Mouse (Mus musculus): ENCODE measurements at regions not wholly inside any gene's neighbourhood (a gene's known extent, or its start where the extent isn't known, plus 50 kb on each side); places are given as distances from the start of the nearest gene placed in this dataset.

GRCm38 (mm10) chr13:37621319-37622050 lies 156.7 kb upstream of the Rreb1 start:
- no peak for DNase-seq

- no peak for DNase-seq
Measured at GRCm38 (mm10) chr13:37622366-37623088, 155.7 kb upstream of the Rreb1 start.

DNA sequence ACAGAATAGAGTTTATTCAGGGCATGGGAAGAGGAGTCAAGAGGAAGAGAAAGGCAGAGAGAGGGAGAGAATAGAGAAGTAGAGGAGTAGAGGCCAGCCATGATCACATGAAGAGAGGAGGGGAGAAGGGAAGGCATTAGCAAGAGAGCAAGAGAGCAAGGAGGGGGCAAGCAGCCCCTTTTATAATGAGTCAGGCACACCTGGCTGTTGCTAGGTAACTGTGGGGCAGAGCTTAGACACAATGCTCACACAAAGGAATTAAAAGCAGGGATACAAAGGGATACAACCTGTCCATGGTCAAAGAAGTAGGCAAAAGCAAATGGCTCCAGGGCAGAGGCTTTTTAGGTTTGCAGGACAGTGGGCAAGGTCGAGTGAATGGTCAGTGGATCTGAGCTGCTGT lies 153.5 kb upstream of the Rreb1 start:
- no peak for DNase-seq

GRCm38 (mm10) chr13:37625532-37626235 lies 152.5 kb upstream of the Rreb1 start:
- DNase-seq: no peak

GRCm38 (mm10) chr13:37628391-37629270 lies 149.6 kb upstream of the Rreb1 start:
- DNase-seq: no peak

- peak; percentile 13 for DNase-seq
Measured at GRCm38 (mm10) chr13:37629271-37629899, 148.8 kb upstream of the Rreb1 start.

GRCm38 (mm10) chr13:37632835-37633440 lies 145.3 kb upstream of the Rreb1 start:
- DNase-seq: no peak

GRCm38 (mm10) chr13:37636363-37636762 lies 141.8 kb upstream of the Rreb1 start:
- no peak for DNase-seq

DNA sequence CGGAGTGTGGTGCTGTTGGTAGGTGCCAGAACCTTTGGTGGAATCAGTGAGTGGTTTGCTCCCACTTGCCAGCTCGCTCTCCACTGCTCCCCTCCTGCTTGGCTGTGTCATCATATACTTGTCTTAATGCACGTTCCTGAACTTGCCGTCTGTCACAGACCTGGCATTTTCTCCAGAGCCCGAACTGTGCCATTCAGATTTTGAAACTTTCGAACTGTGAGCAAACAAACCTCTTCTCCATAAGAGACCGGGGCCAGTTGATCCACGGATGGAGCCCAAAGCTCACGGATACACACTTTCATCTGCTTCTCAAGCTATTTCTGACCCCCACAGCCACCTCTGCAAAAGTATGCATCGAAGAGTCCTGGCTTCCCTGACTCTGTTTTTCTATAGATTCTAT lies 141.0 kb upstream of the Rreb1 start:
- DNase-seq: no peak

DNA sequence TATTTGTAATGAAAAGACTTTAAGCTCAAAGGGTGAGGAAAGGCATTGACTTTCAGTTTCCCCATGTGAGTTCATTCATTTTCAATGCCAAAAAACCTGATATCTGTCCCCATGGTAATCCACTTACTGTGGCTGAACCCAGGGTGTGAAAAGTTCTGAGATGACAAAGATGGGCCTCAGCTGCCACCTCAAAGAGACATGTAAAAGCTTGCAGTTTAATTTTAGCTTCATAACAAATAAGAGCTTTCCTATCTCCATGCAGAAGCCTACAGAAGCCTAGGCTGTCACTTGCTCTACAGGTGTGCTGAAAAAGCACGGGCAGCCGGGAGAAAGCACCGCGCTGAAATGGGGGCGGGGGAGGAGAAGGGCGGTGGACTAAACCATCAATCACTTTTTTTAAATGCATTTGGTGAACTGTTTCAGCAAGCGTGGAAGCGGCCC lies 140.1 kb upstream of the Rreb1 start:
- no peak for DNase-seq

DNA sequence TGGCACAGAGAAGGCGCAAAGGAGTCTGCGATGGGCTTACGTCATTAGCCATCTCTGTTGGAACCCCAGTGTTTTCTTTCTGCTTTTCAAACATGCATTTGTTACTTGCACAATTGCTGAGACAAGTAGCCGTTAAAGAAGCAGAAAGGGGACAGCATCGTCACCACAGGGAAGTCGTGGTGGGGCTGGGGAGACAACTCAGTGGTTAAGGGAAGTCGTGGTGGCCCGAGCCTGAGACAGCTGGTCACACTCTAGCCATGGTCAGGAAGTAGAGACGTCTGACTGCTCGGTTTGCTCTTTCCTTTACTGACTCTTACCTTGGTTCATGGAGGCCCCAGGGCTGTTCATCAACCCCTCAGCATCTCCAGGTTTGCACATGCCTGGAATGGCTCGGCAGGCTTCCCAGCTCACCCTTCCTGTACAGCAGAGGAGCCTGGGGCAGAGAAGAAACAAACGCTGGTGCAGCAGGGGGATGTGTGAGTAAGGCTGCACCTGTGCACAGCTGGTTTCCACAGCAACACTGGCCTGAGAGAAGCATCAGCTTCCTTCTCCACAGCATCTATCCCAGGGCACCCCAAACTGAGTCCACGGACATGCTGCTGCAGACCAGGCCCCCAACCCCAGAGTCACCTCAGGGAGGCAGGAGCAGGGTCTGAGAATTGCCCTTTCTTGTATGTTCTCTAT lies 135.6 kb upstream of the Rreb1 start:
- DNase-seq: no peak

GRCm38 (mm10) chr13:37644751-37645181 lies 133.4 kb upstream of the Rreb1 start:
- DNase-seq: no peak

- no peak for DNase-seq
Measured at GRCm38 (mm10) chr13:37649467-37650080, 128.6 kb upstream of the Rreb1 start.

GRCm38 (mm10) chr13:37651221-37651946 lies 126.8 kb upstream of the Rreb1 start:
- no peak for DNase-seq

DNA sequence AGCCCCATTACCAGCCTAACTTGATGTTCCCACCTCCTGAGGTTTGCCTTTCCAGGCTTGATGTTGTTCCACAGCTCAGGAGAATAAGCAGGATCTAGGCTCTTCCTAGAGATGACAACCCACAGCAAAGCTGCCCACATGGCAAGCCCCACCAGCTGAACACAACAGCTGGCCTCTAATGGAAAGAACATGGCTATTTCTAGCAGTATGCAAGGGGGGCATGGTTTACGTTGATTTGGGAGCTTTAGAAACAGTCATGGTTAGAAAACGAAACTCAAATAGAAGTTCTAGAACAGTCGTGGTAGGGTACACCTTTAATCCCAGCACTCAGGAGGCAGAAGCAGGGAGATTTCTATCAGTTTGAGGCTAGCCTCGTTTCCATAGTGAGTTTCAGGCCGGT lies 123.5 kb upstream of the Rreb1 start:
- DNase-seq: no peak

GRCm38 (mm10) chr13:37657248-37657647 lies 121.0 kb upstream of the Rreb1 start:
- peak; percentile 67 for DNase-seq

DNA sequence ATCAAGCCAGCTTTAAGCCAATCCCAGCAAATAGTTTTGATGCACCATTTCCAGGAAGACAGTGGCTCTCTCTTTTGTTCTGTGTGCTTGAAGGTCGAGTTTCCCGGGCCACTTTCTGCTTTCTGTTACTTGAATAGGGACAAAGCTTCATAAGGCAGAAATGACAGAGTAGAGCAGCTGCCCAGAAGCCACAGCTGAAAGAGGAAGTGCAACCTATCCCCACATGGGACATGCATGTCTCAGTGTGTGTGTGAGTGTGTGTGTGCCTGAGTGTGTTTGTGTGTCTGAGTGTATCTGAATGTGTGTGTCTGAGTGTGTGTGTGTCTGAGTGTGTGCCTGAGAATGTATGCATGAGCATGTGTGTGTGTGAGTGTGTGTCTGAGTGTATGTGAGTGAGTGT lies 120.2 kb upstream of the Rreb1 start:
- DNase-seq: no peak

- DNase-seq: no peak
Measured at GRCm38 (mm10) chr13:37658519-37658918, 119.7 kb upstream of the Rreb1 start.

DNA sequence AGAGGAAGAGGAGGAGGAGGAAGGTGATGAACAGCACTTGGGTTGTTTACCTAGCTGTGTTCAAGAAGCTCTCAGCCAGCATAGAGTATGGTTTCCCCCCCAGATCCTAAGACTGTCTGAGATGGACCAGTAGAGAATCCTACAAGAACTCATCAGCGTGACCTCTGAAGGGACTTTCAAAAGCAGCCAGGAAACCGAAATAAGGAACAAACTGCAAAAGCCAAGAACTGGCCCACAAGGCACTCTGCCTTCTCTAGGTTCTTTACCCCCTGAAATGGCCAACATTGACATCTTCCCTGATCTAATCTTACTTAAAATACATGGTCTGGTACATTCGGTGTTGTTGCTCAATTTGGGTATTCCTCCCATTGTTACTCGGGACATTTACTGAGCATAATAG lies 118.1 kb upstream of the Rreb1 start:
- DNase-seq: no peak

Measured in gastrocnemius, postnatal 10 days (tissue).